Mouse (Mus musculus) gastrocnemius, adult 8-10 months (tissue): ENCODE measurements around the gene Thada. TPM values are rescaled to one million over a fixed set of nuclear protein-coding genes. Genes with fewer than 3 reads are reported as not detected.

ENCODE experiments used
- DNase-seq, 2 experiments: peaks; one replicate each; pipeline ENCODE4 v3.0.0; 2022; ENCODE audit warnings: low spot score in 2 of 2
- total RNA-seq, 4 experiments: library from RNA; stranded (reverse); gene quantifications; 2 replicates each; pipeline ENCODE4 v1.2.4; 2022

The Thada gene
- total RNA-seq, 4 experiments from 2014 or later: 4.4 to 6.3 (median 5.6) TPM

DNA sequence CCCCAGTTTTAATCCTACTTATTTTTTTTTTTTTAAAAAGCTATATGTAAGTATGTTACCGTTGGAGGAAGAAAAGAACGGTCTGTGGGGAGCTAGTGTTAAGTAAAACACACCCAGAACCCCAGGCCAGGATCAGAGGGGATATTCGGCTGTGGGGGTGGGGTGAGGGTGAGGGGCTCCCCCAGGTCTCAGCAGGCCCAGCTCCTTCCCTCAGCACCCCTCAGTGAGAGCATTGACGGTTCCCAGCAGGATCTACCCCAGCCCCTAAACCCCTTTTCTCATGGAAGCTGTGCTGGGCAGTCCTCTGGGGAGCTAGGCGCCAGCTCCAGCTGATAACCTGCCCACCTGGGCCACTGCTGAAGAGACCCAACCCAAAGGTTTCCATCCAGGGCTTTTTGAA, 316.4 kb downstream of the Thada start:
- no peak for DNase-seq

DNA sequence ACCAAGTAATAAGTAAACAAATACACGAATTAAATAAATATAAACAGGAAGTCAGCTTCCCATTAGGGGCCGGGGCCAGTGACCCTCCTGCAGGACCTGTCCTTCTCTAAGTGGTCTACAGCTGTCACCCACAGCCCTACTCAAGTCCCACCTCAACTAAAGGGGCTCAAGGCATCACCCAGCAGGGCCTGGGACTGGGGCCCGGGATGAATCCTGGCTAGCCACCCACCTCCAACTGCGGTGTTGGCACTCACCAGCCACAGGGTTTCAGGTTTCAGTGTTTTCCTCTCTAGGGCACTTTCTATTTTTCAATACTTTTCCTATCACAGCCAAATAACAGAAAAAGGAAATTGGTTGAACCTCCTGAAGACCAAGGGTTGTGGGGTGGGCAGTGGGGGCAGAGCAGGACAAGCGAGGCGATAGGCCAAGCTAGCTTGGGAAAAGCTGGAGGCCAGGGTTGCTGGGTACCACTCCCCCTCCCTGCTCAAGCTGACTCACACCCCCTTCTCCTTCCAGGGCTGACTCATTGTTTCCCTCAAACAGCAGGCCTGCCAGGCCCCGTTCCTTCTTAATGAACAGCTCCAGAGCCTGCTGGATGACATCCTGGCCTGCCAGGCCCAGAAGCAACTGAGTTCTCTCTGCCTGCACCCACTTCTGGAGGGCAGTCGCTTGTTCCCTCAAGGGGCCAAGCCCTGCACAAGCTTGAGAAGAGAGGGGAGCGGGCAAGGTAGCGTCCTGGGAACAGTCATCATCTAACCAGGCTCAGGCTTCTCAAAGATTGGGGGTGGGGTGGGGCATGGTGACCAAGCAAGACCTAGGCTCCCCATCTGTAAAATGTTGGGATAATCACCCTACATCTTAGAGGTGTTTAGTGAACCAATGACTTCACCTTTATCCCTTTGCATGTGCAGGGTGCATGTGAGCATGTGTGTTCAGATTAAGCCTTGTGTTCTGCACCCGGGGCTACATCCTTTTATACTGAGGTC, 317.2 kb downstream of the Thada start:
- peak; percentile 72 to 81 for DNase-seq

DNA sequence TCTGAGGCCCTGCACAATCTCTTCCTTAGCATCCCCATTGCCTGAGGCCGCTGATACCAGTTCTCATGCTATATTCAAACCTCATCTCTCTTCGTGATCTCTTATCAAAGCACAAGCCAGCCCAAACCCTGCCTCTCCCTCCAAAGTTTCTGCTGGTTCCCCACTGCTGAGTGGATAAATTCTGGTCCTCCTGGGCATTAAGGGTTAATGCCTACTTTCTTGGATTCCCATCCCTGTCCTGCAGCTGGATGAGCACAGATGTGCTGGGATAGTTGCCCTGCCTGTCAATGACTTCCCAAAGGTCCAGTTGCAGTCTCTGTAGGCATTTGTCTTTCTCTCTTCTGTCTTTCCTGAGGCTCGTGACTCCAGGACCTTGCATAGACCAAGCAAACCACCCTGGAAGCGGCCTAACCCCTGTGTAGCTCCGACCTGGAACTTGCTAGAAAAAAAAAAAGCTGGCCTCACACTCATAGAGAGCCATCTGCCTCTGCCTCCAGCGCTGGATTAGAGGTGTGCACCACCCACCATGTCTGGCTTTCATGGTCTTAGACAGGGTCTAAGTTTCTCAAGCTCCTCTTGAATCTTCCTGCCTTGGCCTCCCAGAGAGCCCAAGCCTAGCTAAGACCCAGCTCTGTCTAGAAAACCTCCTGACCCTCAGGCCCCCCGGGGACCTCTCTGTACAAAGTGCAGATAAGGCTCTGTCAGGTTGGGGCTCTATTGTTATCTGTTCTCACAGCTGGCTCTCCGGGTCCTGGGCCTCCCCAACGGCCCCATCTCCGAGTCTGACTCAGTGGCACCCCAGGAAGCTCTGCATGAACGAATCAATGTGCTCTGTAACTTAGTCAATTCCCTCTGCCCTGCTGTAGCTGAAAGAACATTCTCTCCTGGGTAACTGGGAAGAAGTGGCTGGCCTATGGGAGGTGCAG, 318.6 kb downstream of the Thada start:
- DNase-seq: no peak

DNA sequence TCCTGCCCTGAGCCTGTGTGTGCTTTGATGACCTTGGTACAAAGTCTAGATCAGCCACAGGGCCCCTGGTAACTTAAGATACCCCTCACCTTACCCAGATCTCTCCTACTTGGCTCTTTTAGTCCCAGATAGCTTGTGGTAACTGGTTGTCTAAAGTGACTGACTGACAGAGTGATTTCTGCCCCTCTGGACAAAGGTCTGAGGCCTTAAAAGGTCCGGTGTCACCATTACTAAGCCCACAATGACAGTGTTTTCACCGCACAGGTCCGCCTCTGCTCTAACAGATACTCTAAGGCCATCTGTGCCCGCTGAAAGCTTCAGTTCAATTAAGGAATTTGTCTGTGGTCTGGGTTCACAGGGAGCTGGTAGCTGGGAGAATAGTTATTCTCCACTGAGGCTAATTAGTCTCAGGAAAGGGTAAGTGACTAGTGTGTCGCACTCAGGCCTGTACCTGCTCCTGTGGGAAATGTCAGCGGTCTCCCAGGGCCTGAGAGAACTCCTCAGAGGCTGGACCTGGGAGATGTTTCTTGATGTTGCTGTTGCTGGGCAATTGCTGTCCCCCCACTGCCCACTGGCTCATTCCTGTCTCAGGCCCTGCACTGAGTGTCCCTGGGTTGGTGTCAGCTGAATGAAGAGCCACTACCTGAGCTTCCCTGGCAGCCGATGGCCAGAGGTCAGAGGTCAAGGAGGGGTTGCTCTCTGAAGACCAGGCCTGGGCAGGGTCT, 319.4 kb downstream of the Thada start:
- no peak for DNase-seq

GRCm38 (mm10) chr17:84145826-84146287, 320.1 kb downstream of the Thada start:
- no peak for DNase-seq

DNA sequence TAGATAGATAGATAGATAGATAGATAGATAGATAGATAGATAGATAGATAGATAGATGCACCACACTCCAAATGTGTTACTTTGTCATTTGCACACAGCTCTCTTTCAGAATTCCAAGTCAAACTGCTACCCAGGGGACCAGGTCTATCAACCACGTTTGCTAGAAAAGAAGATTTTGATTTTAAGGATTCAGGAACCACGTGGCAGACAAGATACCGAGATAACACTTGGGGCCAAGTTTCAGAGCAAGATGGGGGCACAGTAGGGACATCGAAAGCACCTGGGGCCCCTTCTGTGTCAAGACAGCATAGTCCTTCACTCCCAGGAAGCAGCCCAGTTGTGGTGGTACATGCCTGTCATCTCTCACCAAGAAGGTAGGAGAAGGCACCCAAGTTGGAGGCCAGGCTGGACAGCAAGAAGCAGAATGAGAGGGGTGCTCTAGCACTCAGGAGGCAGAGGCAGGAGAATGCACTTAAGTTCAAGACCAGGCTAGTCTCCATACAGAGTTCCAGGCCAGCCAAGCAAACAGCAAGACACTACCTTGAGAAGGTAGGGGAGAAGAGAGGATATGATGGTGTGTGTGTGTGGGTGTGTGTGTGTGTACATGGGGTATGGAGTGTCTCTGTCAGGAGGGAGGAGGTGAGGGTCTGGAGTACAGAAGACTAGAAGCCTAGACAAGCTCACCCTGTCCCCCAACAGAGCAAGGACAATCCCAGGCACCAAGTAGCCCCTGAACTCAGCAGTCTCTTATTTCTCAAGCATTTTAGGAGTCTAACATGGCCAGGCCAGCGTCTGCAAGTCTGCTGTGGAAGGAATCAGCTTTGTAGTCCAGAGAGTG, 321.0 kb downstream of the Thada start:
- no peak for DNase-seq

DNA sequence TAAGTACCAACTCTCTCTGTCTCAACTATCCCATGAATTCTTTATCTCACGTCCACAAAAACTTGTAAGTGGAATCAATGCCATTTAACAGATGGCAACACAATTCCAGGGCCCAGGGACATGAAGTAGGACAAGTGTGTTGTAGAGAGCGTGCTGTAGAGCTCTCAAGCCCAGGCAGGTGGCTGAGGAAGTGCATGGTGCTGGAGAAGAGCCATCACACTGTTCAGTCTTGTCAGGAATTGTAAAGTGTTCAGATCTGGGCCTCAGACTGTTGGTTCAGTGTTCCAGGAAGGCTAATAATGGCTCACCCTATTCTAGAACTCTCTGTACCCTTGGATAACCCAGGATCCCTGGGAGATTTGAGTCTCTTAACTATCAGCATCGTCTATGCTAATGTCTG, 321.9 kb downstream of the Thada start:
- no peak for DNase-seq

- DNase-seq: no peak
Observed at GRCm38 (mm10) chr17:84143219-84143844, 322.7 kb downstream of the Thada start.

- DNase-seq: no peak
Observed at GRCm38 (mm10) chr17:84141691-84142090, 324.3 kb downstream of the Thada start.

GRCm38 (mm10) chr17:84140822-84141507, 325.0 kb downstream of the Thada start:
- no peak for DNase-seq

Other genes starting within 250 kb of the Thada start
- gene Plekhh2, start 45.7 kb upstream of the Thada start, total RNA-seq: 1 to 10 TPM in 1 of 4 experiments, under 1 TPM in 3; 0.73 to 1.3 (median 0.96) TPM
- gene Dync2li1, start 160.3 kb upstream of the Thada start, total RNA-seq: 1 to 10 TPM; 2.0 to 2.6 (median 2.3) TPM
- gene Abcg8, start 210.1 kb upstream of the Thada start, total RNA-seq: under 1 TPM in 1 of 4 experiments, not detected in 3; 0.08 TPM
- gene Abcg5, start 216.8 kb upstream of the Thada start, total RNA-seq: not detected